Mouse (Mus musculus) layer of hippocampus, postnatal 14 days (tissue): ENCODE measurements around the gene Srsf5. TPM values are rescaled to one million over a fixed set of nuclear protein-coding genes. Genes with fewer than 3 reads are reported as not detected.

Experiments
- DNase-seq, 2 experiments: peaks; one replicate each; pipeline ENCODE4 v3.0.0; 2021 to 2022; ENCODE audit warnings: low spot score in 2 of 2, mixed read lengths in 1 of 2
- total RNA-seq, 2 experiments: library from RNA; stranded (reverse); gene quantifications; 2 replicates each; pipeline ENCODE4 v1.2.3; 2021

The Srsf5 gene
- total RNA-seq, 2 experiments from 2014 or later: 355 to 387 TPM

DNA sequence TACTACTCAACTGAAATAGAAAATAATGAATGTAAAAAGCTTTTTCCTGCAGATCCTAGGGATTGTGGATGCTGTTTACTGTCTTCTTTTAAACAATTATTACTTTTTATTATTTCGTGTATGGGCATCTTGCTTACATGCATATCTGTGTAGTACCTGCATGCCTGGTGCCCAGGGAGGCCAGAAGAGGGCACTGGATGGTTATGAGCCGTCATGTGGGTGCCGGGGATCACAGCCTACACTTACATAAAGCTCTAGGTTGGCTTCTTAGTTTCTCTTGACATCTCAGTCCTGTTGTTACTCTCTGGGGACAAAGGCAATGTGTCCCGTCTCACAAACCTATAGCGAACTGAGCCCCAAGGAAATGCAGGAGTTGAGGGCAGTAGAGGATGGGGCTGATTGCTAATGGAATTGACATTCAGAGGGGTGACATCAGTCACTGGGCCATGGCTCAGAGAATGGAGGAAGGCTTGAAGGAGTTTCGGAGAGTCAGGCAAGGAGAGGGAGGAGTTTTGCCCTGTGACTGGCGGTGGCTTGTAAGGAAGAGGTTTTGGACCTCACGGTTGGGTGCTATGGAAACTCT, 47.3 kb downstream of the Srsf5 start:
- DNase-seq: no peak

DNA sequence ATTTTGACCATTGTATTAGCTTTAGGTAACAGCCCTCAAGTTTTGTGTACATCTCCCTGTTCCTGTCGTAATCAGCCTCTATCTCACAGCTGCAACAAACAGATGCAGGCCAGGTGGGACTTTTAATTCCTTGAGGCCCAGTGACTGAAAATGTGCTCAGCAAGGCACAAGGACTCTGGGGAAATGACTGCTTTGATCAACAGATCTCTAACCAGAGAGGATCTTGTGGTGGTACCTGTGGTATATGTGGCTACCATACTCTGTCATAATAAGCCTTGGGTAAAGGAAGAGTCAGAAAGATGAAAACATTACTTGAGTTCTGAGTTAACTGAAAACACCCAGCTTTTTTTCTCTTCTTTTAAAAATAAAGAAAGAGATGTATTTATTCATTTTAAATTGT, 48.5 kb downstream of the Srsf5 start:
- no peak for DNase-seq

DNA sequence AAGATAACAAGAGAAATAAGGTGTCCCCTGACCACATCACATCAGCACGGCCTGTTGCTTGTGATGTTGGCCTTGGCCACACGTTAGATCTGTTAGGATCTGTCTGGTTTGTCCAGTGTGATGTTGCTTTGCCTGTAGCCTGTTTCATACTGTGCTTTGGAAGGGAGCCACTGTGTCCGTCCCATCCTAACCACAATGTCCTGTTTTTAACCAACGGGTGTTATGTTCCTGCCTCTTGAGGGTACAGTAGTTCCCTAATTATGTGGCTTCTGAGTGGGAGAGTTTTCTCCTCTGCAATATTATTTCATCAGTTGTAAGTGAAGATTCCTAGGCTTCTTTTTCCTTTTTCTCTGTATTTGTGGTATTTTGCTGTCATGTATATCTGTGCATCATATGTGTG, 50.0 kb downstream of the Srsf5 start:
- DNase-seq: no peak

DNA sequence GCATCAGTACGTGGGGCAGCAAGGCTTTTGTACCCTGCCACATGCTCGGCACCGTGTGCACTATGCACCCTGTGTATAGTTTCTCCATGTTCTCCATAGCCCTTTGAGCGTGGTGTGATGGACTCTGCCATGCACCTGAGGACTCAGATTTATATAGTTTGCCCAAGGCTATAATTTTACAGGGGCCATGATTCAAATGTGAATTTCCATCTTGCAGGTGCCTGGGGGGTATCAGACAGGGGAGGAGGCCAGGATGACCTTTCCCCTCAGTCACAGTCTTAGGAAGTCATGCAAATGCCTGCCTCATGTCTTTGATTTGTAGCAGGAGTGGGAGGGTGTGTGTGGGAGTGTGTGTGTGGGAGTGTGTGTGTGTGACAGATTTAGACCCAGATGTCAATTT, 52.3 kb downstream of the Srsf5 start:
- DNase-seq: no peak

DNA sequence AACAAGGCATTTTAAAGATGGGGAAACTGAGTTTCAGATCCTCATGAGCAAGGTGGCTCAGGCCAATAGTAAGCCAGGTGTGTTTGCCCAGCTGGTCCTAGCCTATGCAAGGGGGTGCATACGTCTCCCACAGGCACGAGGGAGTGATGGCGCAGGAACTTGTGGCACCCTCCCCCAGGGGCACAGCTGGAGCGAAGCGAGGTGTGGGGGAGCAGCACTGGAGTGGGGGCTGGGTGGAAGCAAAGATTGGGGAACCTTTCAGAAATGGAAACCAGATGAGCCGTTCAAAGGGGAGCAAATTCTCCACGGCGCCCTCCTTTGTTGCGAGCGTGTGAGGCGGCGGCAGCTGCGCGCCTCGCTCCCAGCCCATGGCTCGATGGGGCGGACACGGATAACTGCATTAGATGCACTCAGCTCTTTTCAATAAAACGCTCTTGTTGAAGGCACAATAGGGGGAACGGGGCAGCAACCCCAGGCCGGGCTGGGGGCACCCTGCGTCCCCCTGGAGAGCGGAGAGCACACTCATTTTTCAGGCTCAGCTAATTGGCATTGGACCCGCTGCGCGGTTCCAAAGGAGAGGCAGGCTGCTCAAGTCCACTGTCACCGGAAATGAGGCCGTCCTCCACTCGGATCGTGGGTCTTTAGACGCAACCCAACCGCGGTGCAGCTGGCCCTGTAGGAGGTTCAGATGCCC, 53.4 kb downstream of the Srsf5 start:
- DNase-seq: no peak

Other genes starting within 250 kb of the Srsf5 start
- gene Ccdc177, start 184.8 kb upstream of the Srsf5 start, total RNA-seq: 10 to 100 TPM; 18.5 to 18.7 TPM
- 10 to 100 TPM; 54.3 TPM for gene Susd6, start 155.0 kb upstream of the Srsf5 start, total RNA-seq
- not detected for gene Slc10a1, start 23.2 kb downstream of the Srsf5 start, total RNA-seq
- gene Smoc1, start 81.3 kb downstream of the Srsf5 start, total RNA-seq: 1 to 10 TPM; 8.3 to 8.7 TPM